26 mouse cellular contexts compared by ENCODE assay signal in the genomic region with DNA sequence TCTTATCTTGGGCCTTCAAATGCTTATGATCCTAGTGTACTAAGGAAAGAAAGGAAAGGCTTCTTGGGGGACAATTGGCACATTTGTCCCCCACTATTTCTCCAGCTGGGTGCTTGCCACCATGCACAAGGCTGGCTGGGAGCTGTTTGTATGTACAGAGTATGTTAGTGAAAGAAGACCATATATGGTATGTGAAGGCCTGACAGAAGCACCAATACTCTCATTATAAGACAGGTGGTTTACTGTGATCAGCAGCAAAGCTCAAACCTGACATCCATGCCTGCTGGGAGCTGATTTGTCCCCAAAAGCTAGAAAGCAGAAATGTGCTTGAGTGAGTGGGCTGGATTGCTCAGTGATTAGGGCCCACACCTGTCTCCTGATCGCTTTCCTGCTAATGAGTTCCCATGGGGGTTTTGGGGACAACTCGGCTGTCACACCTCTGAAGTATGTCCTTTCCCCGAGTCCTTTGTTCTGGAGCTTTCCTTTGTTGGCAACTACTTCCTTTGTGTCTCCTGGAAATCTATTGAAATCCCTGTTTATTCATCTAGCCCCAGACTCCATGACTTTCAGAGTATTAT. TPM values are rescaled to one million over a fixed set of nuclear protein-coding genes. Genes with fewer than 3 reads are reported as not detected.
"Had no signal": no experiment of that assay in that cellular context is flagged by ENCODE, and none has a peak within 500 bp of the region (broad histone marks: within the 10 kb centered on the region; RNA-seq: fewer than 3 reads in every experiment).

No protein-coding gene starts in this region.

- H3K27me3 ChIP-seq: limb, embryonic 13.5 days; liver, embryonic 12.5 days; liver, embryonic 15.5 days; lung, embryonic 15.5 days; midbrain, embryonic 12.5 days had no signal

- H3K4me2 ChIP-seq: limb, embryonic 13.5 days; liver, embryonic 12.5 days; liver, embryonic 15.5 days; lung, embryonic 15.5 days; midbrain, embryonic 12.5 days had no signal

- H3K36me3 ChIP-seq: limb, embryonic 13.5 days; liver, embryonic 12.5 days; liver, embryonic 15.5 days; lung, embryonic 15.5 days; midbrain, embryonic 12.5 days had no signal

- ATAC-seq: liver, embryonic 12.5 days had no signal

- H3K9ac ChIP-seq: limb, embryonic 13.5 days; liver, embryonic 12.5 days; liver, embryonic 15.5 days; lung, embryonic 15.5 days; midbrain, embryonic 12.5 days had no signal

- H3K9me3 ChIP-seq: limb, embryonic 13.5 days; liver, embryonic 12.5 days; liver, embryonic 15.5 days; lung, embryonic 15.5 days; midbrain, embryonic 12.5 days had no signal

- DNase-seq: kidney, adult 18-20 months; kidney, adult 9 months; kidney, postnatal 14 days; kidney, postnatal 4 days; left cerebral cortex, postnatal 4 days; liver; lung, adult 18-20 months; lung, postnatal 10 days; lung, postnatal 36 days; thymus, adult 18-20 months; thymus, postnatal 36 days had no signal

- H3K4me3 ChIP-seq: limb, embryonic 13.5 days; liver, embryonic 12.5 days; liver, embryonic 15.5 days; lung, embryonic 15.5 days; megakaryocyte, embryonic 14.5 days; midbrain, embryonic 12.5 days had no signal

- H3K4me1 ChIP-seq: liver, embryonic 12.5 days; liver, embryonic 15.5 days; lung, embryonic 15.5 days; megakaryocyte, embryonic 14.5 days had no signal

- H3K27ac ChIP-seq: limb, embryonic 13.5 days; liver, embryonic 12.5 days; liver, embryonic 15.5 days; lung, embryonic 15.5 days; midbrain, embryonic 12.5 days had no signal

RNA-seq across cellular contexts. Expression of gene Izumo1r, which starts 38.5 kb away (rescaled TPM):
- total RNA-seq: layer of hippocampus, adult 18-20 months; layer of hippocampus, postnatal 14 days; left cerebral cortex, adult 8-10 months; left cerebral cortex, postnatal 14 days; left cerebral cortex, postnatal 4 days had no signal
- polyA plus RNA-seq: kidney, embryonic 16.5 days; liver, embryonic 12.5 days; liver, embryonic 15.5 days; midbrain, embryonic 12.5 days; neural tube, embryonic 11.5 days; neural tube, embryonic 14.5 days; stomach, embryonic 16.5 days; testis, adult 2 months had no signal
